8 mouse cellular contexts compared by ENCODE assay signal in genomic region chr11:9011348-9011747, GRCm38 (mm10). TPM values are rescaled to one million over a fixed set of nuclear protein-coding genes. Genes with fewer than 3 reads are reported as not detected.
A peak's percentile ranks its signal among the peaks of the same experiment; 100 is the strongest.
DNase-seq lines count a peak whose midpoint lies in the region; ATAC-seq and TF ChIP-seq lines count a peak whose summit lies in the region.

No protein-coding gene starts in this region.

- H3K4me3 ChIP-seq in heart, adult 2 months: peak overlapping the region; percentile 85
- peak overlapping the region; percentile 77 to 87 (median 86) for H3K4me3 ChIP-seq in CH12.LX (replicated peaks in 1 of 3; ENCODE audit: low read depth in 2 of 3, low read length in 2 of 3, poor library complexity in 1 of 3)
- peak overlapping the region; percentile 68 for H3K4me3 ChIP-seq in forebrain, embryonic 12.5 days (replicated peaks)
- peak overlapping the region; percentile 91 to 96 for H3K4me3 ChIP-seq in liver, embryonic 14.5 days (ENCODE audit: insufficient read depth in 1 of 2, low read depth in 2 of 2, low read length in 2 of 2)

- TF ChIP-seq RAD21 in CH12.LX (IDR thresholded peaks at IDR 0.05; ENCODE audit: low read depth, low read length): no peak

- WGBS in heart, adult 2 months: 1% methylated on average over 3 of the region's 3 CpGs
- 0% methylated on average over 3 of the region's 3 CpGs for WGBS in forebrain, embryonic 12.5 days
- WGBS in liver, embryonic 14.5 days (ENCODE audit: insufficient replicate concordance): 0% methylated on average over 3 of the region's 3 CpGs

- no peak for TF ChIP-seq CTCF in heart, adult 2 months (IDR thresholded peaks at IDR 0.05)
- no peak for TF ChIP-seq CTCF in CH12.LX (conservative IDR thresholded peaks at IDR 0.05 in 1 of 2, IDR thresholded peaks at IDR 0.05 in 1 of 2; ENCODE audit: low read depth in 2 of 2, low read length in 2 of 2)
- TF ChIP-seq CTCF in liver, embryonic 14.5 days (IDR thresholded peaks at IDR 0.05; ENCODE audit: low read depth): no peak

- intact Hi-C loops in heart, adult 2 months (cut with DNase I): loop anchor here (1.0 to 5.0 kb wide), 2 partner anchors 36 to 106 kb away; partner anchors contain the start of genes Gm11992 and Sun3
- intact Hi-C loops in heart, postnatal 10 days (cut with DNase I): no loop called here

- H3K27me3 ChIP-seq in heart, adult 2 months (ENCODE audit: control insufficient read depth, insufficient read depth, low read length): no peaks in the 10 kb centered on the region
- H3K27me3 ChIP-seq in CH12.LX (replicated peaks): peaks cover 39% of the 10 kb centered on the region
- H3K27me3 ChIP-seq in forebrain, embryonic 12.5 days: no peaks in the 10 kb centered on the region
- no peaks in the 10 kb centered on the region for H3K27me3 ChIP-seq in liver, embryonic 14.5 days (ENCODE audit: control insufficient read depth, insufficient read depth, low read length)

- in situ Hi-C loops in CH12.LX (cut with MboI; ENCODE audit: low pct_ligation_motif_present, low pct_unique_long_range_greater_than_20kb, low sequenced_read_pairs): no loop called here

- dilution Hi-C loops in CH12.LX (cut with MboI; ENCODE audit: extremely low pct_ligation_motif_present, extremely low pct_unique_long_range_greater_than_20kb, low sequenced_read_pairs): no loop called here

- peak overlapping the region; percentile 91 for H3K27ac ChIP-seq in heart, adult 2 months
- no peak overlapping the region for H3K27ac ChIP-seq in CH12.LX (ENCODE audit: insufficient read depth, low read depth)
- H3K27ac ChIP-seq in forebrain, embryonic 12.5 days: peak overlapping the region; percentile 87; the same call in 1 of the 2 replicates
- no peak overlapping the region for H3K27ac ChIP-seq in liver, embryonic 14.5 days

- peak overlapping the region; percentile 98; the same call in 1 of the 2 replicates for H3K9ac ChIP-seq in heart, adult 2 months (ENCODE audit: low read depth, low read length)
- peak overlapping the region; percentile 65; the same call in 1 of the 2 replicates for H3K9ac ChIP-seq in CH12.LX (ENCODE audit: insufficient read depth, low read depth)
- peak overlapping the region; percentile 80 for H3K9ac ChIP-seq in forebrain, embryonic 12.5 days
- H3K9ac ChIP-seq in liver, embryonic 14.5 days (replicated peaks): peak overlapping the region; percentile 94

- H3K9me3 ChIP-seq in CH12.LX (replicated peaks; ENCODE audit: low read length): no peaks in the 10 kb centered on the region
- H3K9me3 ChIP-seq in forebrain, embryonic 12.5 days: no peaks in the 10 kb centered on the region
- H3K9me3 ChIP-seq in liver, embryonic 14.5 days (ENCODE audit: control insufficient read depth, low read length): no peaks in the 10 kb centered on the region

- no peaks in the 10 kb centered on the region for H3K4me1 ChIP-seq in heart, adult 2 months (ENCODE audit: control insufficient read depth, insufficient read depth, low read length)
- H3K4me1 ChIP-seq in CH12.LX (ENCODE audit: control insufficient read depth in 1 of 2, insufficient read depth in 2 of 2): peaks cover 4 to 23% of the 10 kb centered on the region in 2 experiments; a peak in 3 of 4 replicates
- H3K4me1 ChIP-seq in forebrain, embryonic 12.5 days: peaks cover 17% of the 10 kb centered on the region
- peaks cover 6% of the 10 kb centered on the region in 2 experiments for H3K4me1 ChIP-seq in liver, embryonic 14.5 days (replicated peaks; ENCODE audit: control insufficient read depth in 2 of 2, insufficient read depth in 2 of 2, low read length in 1 of 2)

- TF ChIP-seq POLR2A in heart, adult 2 months (IDR thresholded peaks at IDR 0.05; ENCODE audit: insufficient read depth, low read depth, low read length): no peak
- TF ChIP-seq POLR2A in CH12.LX (IDR thresholded peaks at IDR 0.05; ENCODE audit: low read depth, low read length): no peak

- ATAC-seq in forebrain, embryonic 12.5 days (ENCODE audit: low FRiP score): peak; percentile 57
- peak; percentile 52 for ATAC-seq in liver, embryonic 14.5 days (ENCODE audit: insufficient read depth)

- no peaks in the 10 kb centered on the region; the same call in 1 of the 2 replicates for H3K79me2 ChIP-seq in heart, adult 2 months (replicated peaks; ENCODE audit: control insufficient read depth, insufficient read depth, low read length)
- H3K79me2 ChIP-seq in CH12.LX (replicated peaks; ENCODE audit: control insufficient read depth, extremely low read depth, insufficient read depth, poor library complexity, severe bottlenecking): peaks cover 14% of the 10 kb centered on the region

- TF ChIP-seq EP300 in heart, adult 2 months (IDR thresholded peaks at IDR 0.05; ENCODE audit: insufficient read depth, low read depth, low read length): no peak
- no peak for TF ChIP-seq EP300 in CH12.LX (IDR thresholded peaks at IDR 0.05; ENCODE audit: low read length)
- no peak for TF ChIP-seq EP300 in liver, embryonic 14.5 days (IDR thresholded peaks at IDR 0.05; ENCODE audit: low read depth)

- peak overlapping the region; percentile 41 for H3K4me2 ChIP-seq in CH12.LX (ENCODE audit: insufficient read depth, low read depth, poor library complexity, severe bottlenecking)
- H3K4me2 ChIP-seq in forebrain, embryonic 12.5 days: peak overlapping the region; percentile 75
- peak overlapping the region; percentile 89 for H3K4me2 ChIP-seq in liver, embryonic 14.5 days (ENCODE audit: low read depth)

- DNase-seq in heart, adult 2 months: no peak
- no peak for DNase-seq in heart, postnatal 10 days
- no peak for DNase-seq in CH12.LX (ENCODE audit: extremely low read depth)
- no peak for DNase-seq in liver, embryonic 14.5 days (ENCODE audit: low read depth in 3 of 3, low spot score in 3 of 3)
- DNase-seq in c-Kit-positive CD71-positive TER-119-positive erythroid progenitor cells, embryonic 14.5 days (ENCODE audit: low spot score): no peak
- no peak for DNase-seq in retina, postnatal 1 day
- DNase-seq in right cerebral cortex, postnatal 25 days: no peak

- peaks cover 3% of the 10 kb centered on the region; the same call in 1 of the 2 replicates for H3K36me3 ChIP-seq in heart, adult 2 months (ENCODE audit: control insufficient read depth, insufficient read depth, low read length)
- peaks cover 16 to 26% of the 10 kb centered on the region in 2 experiments for H3K36me3 ChIP-seq in CH12.LX (replicated peaks in 1 of 2; ENCODE audit: control insufficient read depth in 1 of 2, insufficient read depth in 1 of 2, low read length in 1 of 2)
- peaks cover 9% of the 10 kb centered on the region; the same call in 1 of the 2 replicates for H3K36me3 ChIP-seq in forebrain, embryonic 12.5 days (replicated peaks)
- H3K36me3 ChIP-seq in liver, embryonic 14.5 days (replicated peaks; ENCODE audit: control insufficient read depth, insufficient read depth, low read depth): peaks cover 9% of the 10 kb centered on the region

TF ChIP-seq in CH12.LX, 34 proteins besides CTCF, POLR2A, EP300 and RAD21 (continues in another document):
- TF ChIP-seq ZKSCAN1 (IDR thresholded peaks at IDR 0.05; ENCODE audit: borderline replicate concordance, low read depth, low read length) (no peak), MXI1 (IDR thresholded peaks at IDR 0.05; ENCODE audit: low read depth, low read length) (no peak), NRF1 (IDR thresholded peaks at IDR 0.05; ENCODE audit: low read depth, low read length) (no peak), MEF2A (IDR thresholded peaks at IDR 0.05; ENCODE audit: borderline replicate concordance, low read depth, low read length) (no peak), SIN3A (IDR thresholded peaks at IDR 0.05; ENCODE audit: low read length) (no peak), USF2 (conservative IDR thresholded peaks at IDR 0.05; ENCODE audit: low read depth, low read length) (no peak), KAT2A (IDR thresholded peaks at IDR 0.05; ENCODE audit: insufficient replicate concordance, low read length) (no peak)

RNA-seq across cellular contexts. Expression of gene Hus1, which starts 0.4 kb away (rescaled TPM):
- 10 to 100 TPM in 1 of 2 experiments, 1 to 10 TPM in 1; 9.6 to 11.1 TPM for total RNA-seq in heart, adult 2 months (2021)
- polyA plus RNA-seq in heart, adult 2 months (2012; rRNA removed): 7.5 and 12.4 TPM in 2 replicates
- 10 to 100 TPM; 11.3 to 16.1 TPM for total RNA-seq in heart, postnatal 10 days (2021)
- total RNA-seq in CH12.LX (2012; rRNA removed) (14.3 and 18.2 TPM in 2 replicates), CH12.LX (2014; rRNA removed) (31.0 and 31.4 TPM in 2 replicates)
- 28.7 and 29.9 TPM in 2 replicates for polyA plus RNA-seq in CH12.LX (2012; ENCODE audit: insufficient read length, low read depth)
- polyA plus RNA-seq in forebrain, embryonic 12.5 days (2016; fragmentation: Nextera tagmentation; extraction: Ambion mirVana): 20.5 and 22.1 TPM in 2 replicates
- 6.7 and 7.8 TPM in 2 replicates for polyA plus RNA-seq in liver, embryonic 14.5 days (2012; rRNA removed)
- 8.8 and 9.6 TPM in 2 replicates for polyA plus RNA-seq in liver, embryonic 14.5 days (2014; fragmentation: Nextera tagmentation; extraction: Ambion mirVana)

RNA-seq across cellular contexts. Expression of gene Gm11992, which starts 37.0 kb away (rescaled TPM):
- total RNA-seq in heart, adult 2 months (2021): under 1 TPM; 0.55 to 0.57 TPM
- polyA plus RNA-seq in heart, adult 2 months (2012; rRNA removed): 0.61 and 1.1 TPM in 2 replicates
- total RNA-seq in heart, postnatal 10 days (2021): 1 to 10 TPM; 2.2 to 2.6 TPM
- total RNA-seq in CH12.LX (2012; rRNA removed) (not detected in 2 replicates), CH12.LX (2014; rRNA removed) (not detected in 2 replicates)
- not detected in 2 replicates for polyA plus RNA-seq in CH12.LX (2012; ENCODE audit: insufficient read length, low read depth)
- polyA plus RNA-seq in forebrain, embryonic 12.5 days (2016; fragmentation: Nextera tagmentation; extraction: Ambion mirVana): 0.68 TPM in 2 replicates
- 0.04 and 0.10 TPM in 2 replicates for polyA plus RNA-seq in liver, embryonic 14.5 days (2012; rRNA removed)
- 0.09 TPM in 2 replicates for polyA plus RNA-seq in liver, embryonic 14.5 days (2014; fragmentation: Nextera tagmentation; extraction: Ambion mirVana)

RNA-seq across cellular contexts. Expression of gene Sun3, which starts 37.4 kb away (rescaled TPM):
- total RNA-seq in heart, adult 2 months (2021): 1 to 10 TPM; 2.1 to 2.6 TPM
- polyA plus RNA-seq in heart, adult 2 months (2012; rRNA removed): 0.23 TPM in 2 replicates
- total RNA-seq in heart, postnatal 10 days (2021): 1 to 10 TPM; 4.8 to 5.5 TPM
- total RNA-seq in CH12.LX (2012; rRNA removed) (not detected in 2 replicates), CH12.LX (2014; rRNA removed) (not detected in 2 replicates)
- not detected in 2 replicates for polyA plus RNA-seq in CH12.LX (2012; ENCODE audit: insufficient read length, low read depth)
- 0.17 TPM in 1 of 2 replicates, not detected in the other for polyA plus RNA-seq in forebrain, embryonic 12.5 days (2016; fragmentation: Nextera tagmentation; extraction: Ambion mirVana)
- polyA plus RNA-seq in liver, embryonic 14.5 days (2012; rRNA removed): not detected in 2 replicates
- not detected in 2 replicates for polyA plus RNA-seq in liver, embryonic 14.5 days (2014; fragmentation: Nextera tagmentation; extraction: Ambion mirVana)

RNA-seq across cellular contexts. Expression of gene Pkd1l1, which starts 38.3 kb away (rescaled TPM):
- under 1 TPM in 1 of 2 experiments, not detected in 1; 0.25 TPM for total RNA-seq in heart, adult 2 months (2021)
- polyA plus RNA-seq in heart, adult 2 months (2012; rRNA removed): 0.03 and 0.27 TPM in 2 replicates
- not detected for total RNA-seq in heart, postnatal 10 days (2021)
- total RNA-seq in CH12.LX (2012; rRNA removed) (not detected in 2 replicates), CH12.LX (2014; rRNA removed) (not detected in 2 replicates)
- not detected in 2 replicates for polyA plus RNA-seq in CH12.LX (2012; ENCODE audit: insufficient read length, low read depth)
- 0.05 and 0.10 TPM in 2 replicates for polyA plus RNA-seq in forebrain, embryonic 12.5 days (2016; fragmentation: Nextera tagmentation; extraction: Ambion mirVana)
- polyA plus RNA-seq in liver, embryonic 14.5 days (2012; rRNA removed): 0.22 and 0.23 TPM in 2 replicates
- 0.08 and 0.11 TPM in 2 replicates for polyA plus RNA-seq in liver, embryonic 14.5 days (2014; fragmentation: Nextera tagmentation; extraction: Ambion mirVana)

Comparison
In these comparisons a context has a peak if more than half of its experiments do, and no peak if none do; other contexts are left out.
1. H3K27ac ChIP-seq: peak in heart, adult 2 months (single experiment) and forebrain, embryonic 12.5 days (single experiment); none in CH12.LX (single experiment) and liver, embryonic 14.5 days (single experiment).
2. Peak in every context shown above with its lines, with median percentiles within 50 percentile points of each other: H3K4me3 ChIP-seq, H3K9ac ChIP-seq and H3K4me2 ChIP-seq.